Mouse (Mus musculus): ENCODE data around the gene Appbp2.

Appbp2 gene

DNA sequence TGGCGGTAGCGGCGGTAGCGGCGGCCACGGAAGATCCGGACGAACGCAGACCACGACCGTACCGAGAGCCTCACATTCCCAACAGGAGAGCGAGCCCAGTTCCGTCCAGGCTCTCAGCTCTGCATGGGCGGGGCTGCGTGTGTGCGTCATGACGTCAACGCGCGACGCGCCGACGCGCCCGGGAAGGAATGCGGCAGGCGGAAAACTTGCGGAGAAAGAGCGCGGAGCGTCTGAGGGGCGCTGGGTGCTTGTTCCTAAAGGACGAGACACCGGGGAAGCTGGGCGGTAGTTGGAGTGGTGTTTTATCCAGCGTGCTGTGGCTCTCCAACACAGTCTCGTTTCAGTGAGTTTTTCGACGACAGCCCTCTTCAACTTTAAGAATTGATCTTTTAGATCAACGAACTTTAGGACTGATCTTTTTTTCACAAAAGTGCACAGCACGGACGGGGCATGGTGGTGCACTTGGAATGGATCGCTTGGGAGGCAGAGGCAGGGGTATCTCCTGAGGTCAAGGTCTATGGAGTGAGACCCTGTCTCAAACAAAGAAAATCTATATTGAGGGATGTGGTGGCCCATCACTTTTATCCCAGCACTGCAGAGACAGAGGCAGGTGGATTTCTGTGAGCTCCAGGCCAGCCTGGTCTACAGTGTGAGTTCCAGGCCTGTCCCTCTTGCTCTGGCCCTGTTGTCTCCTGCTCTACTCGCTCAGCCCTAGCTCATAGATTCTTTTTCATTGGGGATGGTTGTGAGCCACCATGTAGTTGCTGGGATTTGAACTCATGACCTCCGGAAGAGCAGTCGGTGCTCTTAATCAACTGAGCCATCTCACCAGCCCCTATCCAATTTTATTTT lies at the start of gene Appbp2:
TSS of gene Appbp2 (minus strand) at position 141 of the 852 bp plus-strand sequence.
- DNase-seq (ENCODE audit: low spot score in 2 of 2): peak; percentile 65 to 87

DNA sequence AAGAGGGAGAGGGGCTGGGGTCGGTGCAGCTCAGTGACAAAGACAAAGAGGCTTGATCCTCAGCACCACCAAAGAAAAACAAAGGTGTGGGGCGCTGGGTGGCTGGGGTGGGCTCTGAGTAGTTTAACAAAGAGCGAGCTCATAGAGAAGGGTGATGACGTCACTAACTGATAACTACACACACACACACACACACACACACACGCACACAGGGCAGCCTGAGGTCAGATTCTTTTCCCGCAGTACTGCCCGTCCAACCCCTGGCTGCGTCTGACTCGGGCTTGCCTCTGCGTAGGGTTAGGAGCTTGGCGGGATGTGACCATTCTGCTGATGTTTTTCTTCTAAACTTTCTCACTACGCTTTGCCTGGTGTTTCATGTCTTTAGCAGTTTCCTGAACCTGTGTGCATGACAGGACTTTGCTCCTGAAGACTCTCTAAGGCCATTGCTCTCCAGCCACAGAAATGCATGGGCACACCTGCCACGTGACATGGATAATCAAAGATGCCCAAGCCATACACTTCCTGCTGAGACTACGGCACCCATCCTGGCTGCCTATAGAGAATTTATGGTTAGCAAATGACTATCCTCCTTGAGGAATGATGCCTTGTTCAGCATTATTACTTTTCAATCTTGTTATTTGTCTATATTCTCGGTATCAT lies 46.4 kb upstream of the Appbp2 start:
- no peak for DNase-seq (ENCODE audit: low spot score in 2 of 2)

DNA sequence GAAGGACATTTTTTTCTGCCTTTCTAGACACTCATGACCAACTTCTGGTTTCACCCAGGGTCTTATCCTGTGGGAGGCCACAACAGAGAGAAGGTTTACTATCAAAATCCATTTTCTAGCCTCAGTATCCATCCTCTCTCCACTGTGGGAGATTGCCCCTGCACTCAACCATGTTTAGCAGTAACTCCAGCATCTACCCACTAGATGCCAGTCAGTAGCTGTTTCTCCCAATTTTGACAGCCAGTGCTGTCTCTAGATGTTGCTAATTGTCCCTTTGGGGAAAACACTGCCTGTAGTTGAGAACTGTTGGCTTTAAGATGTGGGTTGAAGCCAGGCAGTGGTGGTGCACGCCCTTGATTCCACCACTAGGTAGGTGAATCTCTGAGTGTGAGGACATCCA lies 43.2 kb upstream of the Appbp2 start:
- no peak for DNase-seq (ENCODE audit: low spot score in 2 of 2)

DNA sequence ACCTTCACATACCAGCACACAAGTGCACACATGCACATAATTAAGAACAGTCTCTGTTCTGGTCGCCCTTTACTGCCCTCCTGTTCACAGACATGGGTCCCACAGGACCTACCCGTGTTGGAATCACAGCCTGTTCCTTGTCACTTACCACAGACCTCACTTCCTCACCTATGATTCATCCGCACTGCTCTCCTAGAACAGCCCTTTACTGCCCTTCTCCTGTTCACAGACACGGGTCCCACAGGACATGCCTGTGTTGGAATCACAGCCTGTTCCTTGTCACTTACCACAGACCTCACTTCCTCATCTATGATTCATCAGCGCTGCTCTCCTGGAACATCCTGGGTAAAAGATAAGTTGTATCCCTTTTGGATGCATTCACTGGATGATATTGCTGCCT lies 42.7 kb upstream of the Appbp2 start:
- DNase-seq (ENCODE audit: low spot score in 2 of 2): no peak

DNA sequence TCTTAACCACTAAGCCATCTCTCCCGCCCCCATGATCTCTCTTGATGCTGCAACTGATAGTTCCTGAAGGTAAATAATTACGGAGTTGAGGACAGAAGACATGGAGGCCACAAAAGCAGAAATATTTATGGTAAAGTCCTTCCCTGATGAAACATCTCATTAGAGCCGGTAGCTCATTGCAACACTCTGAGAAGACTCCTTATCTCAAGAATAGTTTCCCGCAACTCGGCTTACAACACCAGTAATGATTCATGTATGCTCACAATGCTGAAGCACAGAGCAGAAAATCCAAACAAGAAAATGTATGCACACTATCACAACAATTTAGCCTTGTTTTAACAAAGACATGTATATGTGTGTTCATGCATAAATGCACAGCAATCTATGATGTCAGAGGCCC lies 40.2 kb upstream of the Appbp2 start:
- DNase-seq (ENCODE audit: low spot score in 2 of 2): no peak

DNA sequence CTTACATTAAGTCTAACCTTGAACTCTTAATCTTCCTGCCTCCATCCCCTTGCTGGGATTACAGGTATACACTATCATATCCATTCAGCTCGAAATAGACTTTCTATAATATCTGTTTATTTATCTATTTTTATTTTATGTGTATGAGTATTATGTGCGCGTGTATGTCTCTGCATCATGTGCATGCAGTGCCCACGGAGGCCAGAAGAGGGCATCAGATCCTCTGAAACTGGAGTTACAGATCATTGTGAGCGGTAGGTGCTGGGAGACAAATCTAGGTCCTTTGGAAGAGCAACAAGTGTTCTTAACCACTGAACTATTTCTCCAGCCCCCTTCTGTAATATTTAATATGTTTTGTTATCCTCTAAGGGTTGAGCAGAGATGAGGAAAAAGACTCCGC lies 38.4 kb upstream of the Appbp2 start:
- DNase-seq (ENCODE audit: low spot score in 2 of 2): no peak

DNA sequence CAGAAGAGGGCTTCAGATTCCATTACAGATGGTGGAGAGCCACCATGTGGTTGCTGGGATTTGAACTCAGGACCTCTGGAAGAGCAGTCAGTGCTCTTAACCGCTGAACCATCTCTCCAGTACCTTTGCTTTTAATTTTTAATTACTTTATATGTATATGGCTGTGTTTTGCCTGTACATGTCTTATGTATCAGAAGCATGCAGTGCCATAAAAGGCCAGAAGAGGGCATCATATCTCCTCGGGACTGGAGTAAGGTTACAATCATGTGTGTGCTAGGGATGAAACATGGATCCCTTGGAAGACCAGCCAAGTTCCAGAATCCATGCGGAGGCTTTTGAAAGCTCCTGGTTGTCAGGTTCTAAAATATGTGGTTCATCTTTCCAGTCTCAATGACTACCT lies 35.7 kb upstream of the Appbp2 start:
- peak in 1 of 2 experiments; percentile 17 for DNase-seq (ENCODE audit: low spot score in 2 of 2)

DNA sequence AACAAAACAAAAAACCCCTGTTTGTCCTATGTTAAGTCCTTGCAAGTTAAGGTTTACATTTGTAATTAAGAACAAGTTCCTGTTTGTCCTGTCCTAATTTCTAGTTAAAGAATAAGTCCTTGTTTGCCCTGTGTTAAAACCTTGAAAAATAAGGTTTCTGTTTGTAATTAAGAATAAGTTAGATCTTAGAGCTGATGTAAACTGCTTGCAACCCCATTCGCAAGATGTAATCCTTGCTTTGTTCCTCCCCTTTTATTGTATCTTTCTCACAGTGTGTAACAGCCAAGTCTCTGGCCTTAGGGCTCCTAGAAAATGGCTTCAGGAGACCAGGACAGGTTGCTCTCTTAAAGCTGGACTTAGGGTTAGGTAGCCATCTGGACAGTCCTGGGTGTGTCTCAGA lies 32.5 kb upstream of the Appbp2 start:
- DNase-seq (ENCODE audit: low spot score in 2 of 2): no peak

DNA sequence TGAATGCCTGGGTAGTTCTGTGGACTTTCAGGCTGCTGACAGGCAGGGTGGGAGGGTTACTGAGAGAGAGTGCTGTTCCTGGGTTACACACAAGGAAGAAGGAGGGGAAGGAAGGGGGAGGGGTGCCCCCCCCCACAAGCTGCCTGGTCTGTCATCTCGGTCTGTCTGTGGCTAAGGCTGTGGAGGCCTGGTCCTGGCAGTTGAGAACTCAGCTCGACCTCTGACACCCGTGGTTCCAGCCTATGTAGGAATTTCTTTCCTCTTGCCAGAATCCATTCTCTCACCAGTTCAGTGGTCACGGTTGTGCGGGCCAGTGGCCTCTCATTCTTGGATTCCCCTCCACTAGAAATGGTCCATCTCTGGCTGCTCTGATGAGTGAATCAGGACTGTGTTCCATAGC lies 29.7 kb upstream of the Appbp2 start:
- DNase-seq (ENCODE audit: low spot score in 2 of 2): no peak

DNA sequence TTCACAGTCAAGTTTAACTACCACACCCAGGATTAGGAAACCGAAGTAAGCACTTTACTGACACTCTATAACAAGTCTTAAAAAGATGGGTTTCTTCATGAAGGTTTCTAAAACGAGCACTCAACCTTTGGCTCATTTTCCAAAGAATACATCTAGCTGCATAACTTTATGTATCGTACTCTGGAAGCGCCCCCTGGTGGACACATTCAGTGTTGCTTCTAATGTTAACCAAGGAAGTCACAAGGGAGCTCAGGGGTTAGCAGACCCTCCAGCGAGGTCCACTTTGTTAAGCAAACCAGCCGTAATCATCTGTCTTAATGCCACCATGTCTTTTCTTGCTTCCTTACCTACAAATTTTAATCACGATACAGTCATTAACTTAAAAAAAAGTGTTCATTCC lies 26.3 kb upstream of the Appbp2 start:
- DNase-seq (ENCODE audit: low spot score in 2 of 2): peak in 1 of 2 experiments; percentile 78

DNA sequence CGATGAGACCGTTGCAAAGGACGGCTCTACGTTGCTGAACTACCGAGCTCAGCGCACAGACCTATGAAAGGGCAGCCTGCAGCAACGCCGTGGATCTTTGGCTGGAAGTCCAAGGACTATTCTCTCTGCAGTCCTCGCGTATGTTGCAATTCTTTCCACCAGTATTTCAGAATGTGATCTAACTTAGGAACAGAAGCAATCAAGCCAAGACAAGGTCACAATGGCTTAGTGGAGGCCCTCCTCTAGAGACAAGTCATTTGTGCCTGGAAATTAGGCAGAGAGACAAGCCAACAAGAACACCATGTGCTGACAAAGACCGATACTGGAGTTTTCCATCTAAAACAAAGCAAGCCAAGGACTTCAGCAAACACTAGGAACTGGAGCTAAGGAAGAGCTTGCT lies 24.0 kb upstream of the Appbp2 start:
- DNase-seq (ENCODE audit: low spot score in 2 of 2): no peak

DNA sequence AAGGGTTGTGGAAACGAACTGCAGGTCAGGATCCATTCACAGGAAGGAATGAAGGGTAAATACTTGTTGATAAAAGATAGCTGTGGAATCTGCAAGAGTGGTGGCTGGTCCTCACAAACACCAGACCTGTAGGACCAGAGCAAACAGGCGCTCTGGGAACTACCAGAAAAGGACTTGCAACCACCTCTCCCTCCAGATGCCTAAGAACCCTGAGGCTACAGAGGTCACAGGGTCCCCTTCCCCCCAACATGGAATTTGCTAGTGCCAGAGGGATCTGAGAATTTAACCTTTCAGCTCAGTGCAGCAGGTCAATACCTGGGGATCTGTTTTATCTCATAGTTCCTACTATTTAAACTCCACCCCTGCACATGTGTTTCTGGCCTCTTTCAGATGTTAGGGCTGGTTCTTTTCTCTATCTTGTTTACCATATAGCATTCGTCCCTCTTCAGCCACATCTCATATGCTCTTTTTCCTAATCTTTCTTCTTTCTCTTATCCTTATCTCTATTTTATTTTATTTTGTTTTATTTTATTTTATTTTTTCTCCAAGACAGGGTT lies 20.6 kb upstream of the Appbp2 start:
- no peak for DNase-seq (ENCODE audit: low spot score in 2 of 2)

DNA sequence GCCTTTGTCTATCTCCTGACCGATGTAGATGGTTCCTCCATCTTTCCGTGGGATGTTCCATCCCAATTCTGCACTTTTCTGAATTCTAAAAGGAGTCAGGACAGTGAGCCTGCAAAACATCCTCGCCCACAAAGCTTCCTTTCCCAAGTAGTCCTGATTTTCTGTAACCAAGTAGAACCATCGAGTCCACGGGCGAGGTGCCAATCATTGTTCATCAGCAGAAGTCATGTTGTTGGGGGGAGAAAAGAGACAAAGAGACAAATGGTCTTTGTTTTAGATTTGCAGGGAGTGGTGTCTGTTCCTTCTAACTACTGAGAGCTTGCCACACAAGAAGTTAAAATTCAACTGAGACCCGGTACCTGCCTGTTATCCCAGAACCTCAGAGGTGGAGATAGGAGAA lies 18.7 kb upstream of the Appbp2 start:
- DNase-seq (ENCODE audit: low spot score in 2 of 2): peak in 1 of 2 experiments; percentile 22

DNA sequence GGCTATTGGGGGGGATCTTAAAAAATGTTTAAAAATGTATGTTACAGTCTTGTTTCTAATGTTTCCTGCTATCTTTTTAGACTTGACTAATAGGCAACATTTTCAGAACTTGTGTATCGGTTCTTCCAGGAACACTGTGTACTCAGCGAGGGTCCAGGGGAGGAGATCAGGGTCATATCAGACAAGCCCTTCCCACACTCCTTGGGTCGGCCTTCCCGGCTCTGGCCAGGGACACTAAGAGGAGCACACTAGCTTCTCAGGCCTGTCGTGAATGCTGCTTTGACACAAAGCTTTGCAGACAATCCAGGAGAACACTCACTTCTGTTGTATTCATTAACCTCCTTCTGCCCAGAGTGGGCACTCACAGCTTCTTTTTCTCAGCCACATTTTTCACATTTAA lies 18.1 kb upstream of the Appbp2 start:
- no peak for DNase-seq (ENCODE audit: low spot score in 2 of 2)

DNA sequence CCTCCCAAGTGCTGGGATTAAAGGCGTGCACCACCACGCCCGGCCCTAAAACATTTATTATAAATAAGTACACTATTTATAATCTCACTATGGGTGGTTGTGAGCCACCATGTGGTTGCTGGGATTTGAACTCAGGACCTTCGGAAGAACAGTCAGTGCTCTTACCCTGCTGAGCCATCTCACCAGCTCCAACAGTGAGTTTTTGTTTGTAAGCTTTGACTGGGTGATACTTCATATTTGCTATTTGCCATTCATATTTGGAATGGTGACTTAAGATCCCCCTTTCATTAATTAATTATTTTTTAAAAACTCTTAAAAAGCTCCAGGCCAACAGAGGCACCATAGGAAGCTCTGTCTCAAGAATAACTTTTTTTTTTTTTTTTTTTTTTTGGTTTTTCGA lies 17.0 kb upstream of the Appbp2 start:
- no peak for DNase-seq (ENCODE audit: low spot score in 2 of 2)

DNA sequence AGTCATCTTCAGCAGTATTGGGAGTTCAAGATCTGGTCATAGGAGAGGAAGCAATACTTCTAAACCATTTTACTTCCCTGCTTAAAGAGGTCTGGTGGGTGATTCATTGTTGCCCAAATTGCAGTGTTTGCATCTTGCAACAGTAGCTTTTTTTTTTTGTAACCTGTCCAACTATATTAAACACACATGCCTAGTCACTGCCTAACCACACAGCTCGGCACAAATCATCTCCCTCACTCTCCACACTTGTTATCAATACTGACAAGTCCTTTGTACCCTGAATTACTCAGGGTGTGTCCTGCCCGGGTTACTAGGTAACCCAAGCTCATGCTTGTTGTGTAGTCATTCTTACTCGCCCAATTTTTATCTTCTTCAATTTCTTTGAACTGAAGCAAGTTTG lies 15.5 kb upstream of the Appbp2 start:
- DNase-seq (ENCODE audit: low spot score in 2 of 2): no peak

DNA sequence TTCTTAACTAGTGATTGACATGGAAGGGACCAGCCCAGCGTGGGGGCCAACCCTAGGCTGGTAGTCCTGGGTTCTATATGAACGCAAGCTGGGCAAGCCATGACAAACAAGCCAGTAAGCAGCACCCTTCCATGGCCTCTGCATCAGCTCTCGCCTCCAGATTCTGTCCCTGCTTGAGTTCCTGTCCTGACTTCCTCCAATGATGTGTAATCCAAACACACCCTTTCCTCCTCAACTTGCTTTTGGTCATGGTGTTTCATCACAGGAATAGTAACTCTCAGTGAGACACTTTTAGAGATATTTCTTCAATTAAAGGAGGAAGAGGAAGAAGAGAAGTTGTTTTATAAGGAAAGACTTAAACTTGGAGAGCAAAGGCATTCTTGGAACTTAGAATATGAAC lies 14.4 kb upstream of the Appbp2 start:
- no peak for DNase-seq (ENCODE audit: low spot score in 2 of 2)

DNA sequence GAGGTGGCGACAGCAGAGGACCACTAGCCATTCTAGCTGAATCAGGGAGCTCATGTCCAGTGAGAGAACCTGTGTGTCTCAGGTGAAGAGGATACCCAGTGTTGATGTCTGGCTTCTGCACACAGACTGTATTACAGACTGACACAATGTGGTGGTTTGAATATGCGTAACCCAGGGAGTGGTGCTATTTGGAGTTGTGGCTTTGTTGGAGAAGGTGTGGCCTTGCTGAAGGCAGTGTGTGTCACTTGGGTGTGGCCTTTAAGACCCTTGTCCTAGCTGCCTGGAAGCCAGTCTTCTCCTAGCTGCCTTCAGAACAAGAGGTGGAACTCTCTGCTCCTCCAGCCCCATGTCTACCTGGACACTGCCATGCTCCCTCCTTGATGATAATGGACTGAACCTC lies 13.2 kb upstream of the Appbp2 start:
- no peak for DNase-seq (ENCODE audit: low spot score in 2 of 2)

DNA sequence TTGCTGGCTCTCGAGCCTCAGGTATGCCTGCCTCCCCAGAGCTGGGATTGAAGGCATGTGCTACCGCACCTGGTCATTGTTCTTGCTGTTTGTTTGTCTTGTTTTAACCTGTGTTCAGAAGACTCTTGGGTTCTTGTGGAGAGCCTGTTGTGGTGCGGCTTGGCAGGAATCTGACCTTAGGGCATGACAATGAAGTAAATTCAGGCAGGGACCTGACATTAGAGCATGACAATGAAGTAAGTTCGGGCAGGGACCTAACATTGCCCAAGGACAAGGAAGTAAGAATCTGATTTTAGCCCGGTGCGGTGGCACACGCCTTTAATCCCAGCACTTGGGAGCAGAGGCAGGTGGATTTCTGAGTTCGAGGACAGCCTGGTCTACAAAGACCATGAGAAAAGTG lies 6.3 kb upstream of the Appbp2 start:
- DNase-seq (ENCODE audit: low spot score in 2 of 2): no peak

DNA sequence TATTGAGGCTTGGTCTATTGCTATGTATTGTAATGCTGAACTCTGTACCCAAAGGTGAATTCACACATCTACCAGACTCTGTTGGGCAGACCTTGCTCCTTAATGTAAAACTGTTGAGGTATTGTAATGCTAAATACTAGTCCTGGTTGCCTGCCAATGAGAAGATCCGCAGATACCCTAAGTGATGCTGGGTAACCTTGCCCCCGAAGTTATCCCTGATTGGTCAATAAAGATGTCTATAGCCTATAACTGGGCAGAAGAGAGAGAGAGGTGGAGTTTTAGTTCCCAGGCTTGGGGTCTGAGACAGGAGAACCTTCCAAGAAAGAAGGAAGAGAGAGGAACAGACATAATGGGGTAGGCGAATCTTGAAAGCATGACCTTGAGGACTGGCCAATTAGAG lies 5.3 kb upstream of the Appbp2 start:
- no peak for DNase-seq (ENCODE audit: low spot score in 2 of 2)

DNA sequence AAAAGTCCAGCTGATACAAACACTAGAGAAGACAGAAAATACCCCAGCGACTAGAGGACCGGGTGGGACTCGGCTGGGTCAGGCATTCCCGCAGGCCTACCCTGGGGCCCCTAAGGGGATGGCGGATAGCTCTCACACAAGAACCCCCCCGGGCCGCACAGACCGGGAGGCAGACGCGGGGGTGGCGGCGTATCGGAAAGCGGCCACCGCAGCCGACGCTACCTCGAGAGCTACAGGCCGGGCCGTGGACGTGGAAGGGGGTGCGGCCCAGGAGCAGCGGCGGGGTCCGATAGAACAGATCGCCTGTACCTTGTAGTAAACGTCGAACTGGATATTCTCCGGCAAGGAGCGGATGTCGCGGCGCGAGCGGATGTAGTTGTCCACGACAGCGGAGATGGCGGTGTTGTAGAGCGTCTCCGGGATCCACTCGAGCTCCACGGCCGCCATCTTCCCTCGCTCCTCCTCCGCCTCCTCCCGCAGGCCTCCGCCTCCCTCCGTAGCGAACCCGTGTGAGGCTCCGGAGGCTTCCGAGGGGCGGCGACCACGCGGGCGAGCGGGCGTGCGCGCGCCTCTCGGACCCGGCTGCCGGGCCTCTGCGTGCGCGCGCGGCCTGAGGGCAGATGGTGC lies 454 bp downstream of the Appbp2 start:
- peak; percentile 57 to 81 for DNase-seq (ENCODE audit: low spot score in 2 of 2)

DNA sequence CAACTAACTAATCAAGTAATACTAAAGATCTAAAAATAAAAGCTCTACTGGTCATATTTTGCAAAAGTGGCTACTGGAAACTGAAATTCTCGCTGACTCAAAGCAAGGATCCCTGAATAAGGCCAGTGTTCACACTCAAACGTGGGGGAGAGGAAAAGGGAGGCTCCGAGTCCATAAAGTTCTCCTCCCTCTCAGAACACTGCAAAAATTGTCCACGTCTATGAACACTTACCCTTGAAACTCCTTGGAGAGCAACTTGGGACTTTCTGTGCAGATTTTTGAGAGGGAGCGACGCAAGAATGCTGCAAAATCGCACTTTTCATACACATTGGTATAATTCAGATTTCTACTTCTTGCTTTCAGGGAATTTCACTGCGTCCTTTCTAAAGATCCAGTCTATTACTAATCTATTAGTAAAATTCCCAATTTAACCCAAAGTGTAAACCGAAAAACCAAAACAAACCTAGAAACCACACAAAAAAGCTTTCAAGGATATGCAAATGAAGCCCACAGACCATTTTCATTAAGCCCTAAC lies 1.2 kb downstream of the Appbp2 start:
- no peak for DNase-seq (ENCODE audit: low spot score in 2 of 2)

Data from left cerebral cortex, adult 9 months (tissue).